Mouse (Mus musculus): Measurements from ENCODE around the gene Krt4. TPM values are rescaled to one million over a fixed set of nuclear protein-coding genes. Genes with fewer than 3 reads are reported as not detected.

Gene Krt4
- polyA plus RNA-seq (2012; rRNA removed), result not detected in 2 replicates

GRCm38 (mm10) chr15:101924635-101925034, at the start of gene Krt4:
Gene Krt4, minus strand, starts transcription at chr15:101924735.

GRCm38 (mm10) chr15:101954187-101954586, 29.7 kb upstream of the Krt4 start, which contains the start of gene Krt78:
Gene Krt78, minus strand, starts transcription at chr15:101954287.

GRCm38 (mm10) chr15:101940274-101940829, 15.8 kb upstream of the Krt4 start, which contains the start of gene Krt79:
Gene Krt79, minus strand, starts transcription at chr15:101940324.

GRCm38 (mm10) chr15:101892820-101893219, 31.7 kb downstream of the Krt4 start, which contains the start of gene Krt76:
Gene Krt76, minus strand, starts transcription at chr15:101892920.

GRCm38 (mm10) chr15:101869431-101869830, 55.1 kb downstream of the Krt4 start, which contains the start of gene Krt77:
Gene Krt77, minus strand, starts transcription at chr15:101869705.

Other genes starting within 250 kb of the Krt4 start
- gene Krt6b, start 244.4 kb downstream of the Krt4 start, polyA plus RNA-seq (2012; rRNA removed), result not detected in 2 replicates
- gene Krt6a, start 230.4 kb downstream of the Krt4 start, polyA plus RNA-seq (2012; rRNA removed), result 0.06 TPM in 1 of 2 replicates, not detected in the other
- 0.08 and 0.44 TPM in 2 replicates for gene Krt5, start 211.8 kb downstream of the Krt4 start, polyA plus RNA-seq (2012; rRNA removed)
- not detected in 2 replicates for gene Krt71, start 181.6 kb downstream of the Krt4 start, polyA plus RNA-seq (2012; rRNA removed)
- not detected in 2 replicates for gene Krt72, start 138.3 kb downstream of the Krt4 start, polyA plus RNA-seq (2012; rRNA removed)
- gene Krt73, start 122.4 kb downstream of the Krt4 start, polyA plus RNA-seq (2012; rRNA removed), result not detected in 2 replicates
- gene Krt2, start 106.6 kb downstream of the Krt4 start, polyA plus RNA-seq (2012; rRNA removed), result 0.03 TPM in 1 of 2 replicates, not detected in the other
- gene Krt1, start 73.9 kb downstream of the Krt4 start, polyA plus RNA-seq (2012; rRNA removed), result 0.24 TPM in 1 of 2 replicates, not detected in the other
- not detected in 2 replicates for gene Krt77, start 55.0 kb downstream of the Krt4 start, polyA plus RNA-seq (2012; rRNA removed)
- not detected in 2 replicates for gene Krt76, start 31.8 kb downstream of the Krt4 start, polyA plus RNA-seq (2012; rRNA removed)
- 0.15 and 0.23 TPM in 2 replicates for gene Krt79, start 15.6 kb upstream of the Krt4 start, polyA plus RNA-seq (2012; rRNA removed)
- 0.15 and 0.17 TPM in 2 replicates for gene Krt78, start 29.6 kb upstream of the Krt4 start, polyA plus RNA-seq (2012; rRNA removed)
- 3,836 and 3,988 TPM in 2 replicates for gene Krt8, start 79.7 kb upstream of the Krt4 start, polyA plus RNA-seq (2012; rRNA removed)
- 353 and 412 TPM in 2 replicates for gene Krt18, start 103.4 kb upstream of the Krt4 start, polyA plus RNA-seq (2012; rRNA removed)
- gene Eif4b, start 149.0 kb upstream of the Krt4 start, polyA plus RNA-seq (2012; rRNA removed), result 58.9 and 64.5 TPM in 2 replicates
- 53.3 and 67.4 TPM in 2 replicates for gene Tns2, start 175.7 kb upstream of the Krt4 start, polyA plus RNA-seq (2012; rRNA removed)
- gene Spryd3, start 211.5 kb upstream of the Krt4 start, polyA plus RNA-seq (2012; rRNA removed), result 37.8 and 46.8 TPM in 2 replicates
- 69.3 and 84.3 TPM in 2 replicates for gene Igfbp6, start 219.6 kb upstream of the Krt4 start, polyA plus RNA-seq (2012; rRNA removed)
- 1.5 and 2.5 TPM in 2 replicates for gene Soat2, start 225.8 kb upstream of the Krt4 start, polyA plus RNA-seq (2012; rRNA removed)

Measured in colon, adult 2 months (tissue).